Mouse (Mus musculus) left cerebral cortex, postnatal 25 days (tissue): ENCODE measurements at regions not wholly inside any gene's neighbourhood (a gene's known extent, or its start where the extent isn't known, plus 50 kb on each side); places are given as distances from the start of the nearest gene placed in this dataset.

Source experiments
- DNase-seq, 2 experiments: peaks; one replicate each; pipeline ENCODE4 v3.0.0; 2022; ENCODE audit warnings: low spot score in 2 of 2, mixed read lengths in 1 of 2
- intact Hi-C: fragments of 180-260 bp; cut with DNase I; formaldehyde crosslinking; loops from one replicate; pipeline ENCODE4 v1.15.1; 2025
- microRNA-seq, 2 experiments: library from miRNA; unstranded; fragments of <30 nt; microRNA quantifications; one replicate each; pipeline ENCODE4 v1.2.0; 2022

GRCm38 (mm10) chr9:122673777-122674176 is 73.4 kb upstream of the Topaz1 start:
- DNase-seq: no peak
- intact Hi-C loops: no loop called here

- DNase-seq: no peak
- intact Hi-C loops: no loop called here
Measured at GRCm38 (mm10) chr9:122678001-122678696, 69.0 kb upstream of the Topaz1 start.

GRCm38 (mm10) chr9:122687170-122687569 is 60.0 kb upstream of the Topaz1 start:
- intact Hi-C loops: loop anchor here (2.0 to 5.0 kb wide), 3 partner anchors 72 to 266 kb away; no protein-coding TSS in a partner anchor
- DNase-seq: peak in 1 of 2 experiments; percentile 74

- intact Hi-C loops: loop anchor here (5.0 kb wide), 1 partner anchor 215 kb away; no protein-coding TSS in a partner anchor
- peak in 1 of 2 experiments; percentile 71 for DNase-seq
Measured at GRCm38 (mm10) chr9:122691879-122692278, 55.3 kb upstream of the Topaz1 start.

GRCm38 (mm10) chr9:122695724-122696123 is 51.4 kb upstream of the Topaz1 start:
- peak; percentile 46 to 76 for DNase-seq
- intact Hi-C loops: no loop called here

Small RNA genes in the stretch of these regions (microRNA-seq; reads per million reads assigned to microRNA genes)
- 5,512 to 5,619 reads per million in 2 experiments for gene Mir138-1
